Mouse (Mus musculus) testis, postnatal 10 days (tissue): ENCODE results near the gene Ctnna3.
"Not testable (repeated sequence)": the region's sequence is repeated elsewhere in the genome, so short reads cannot be mapped to it uniquely, and the experiment has no call there.

ENCODE experiments used
- DNase-seq: peaks from one replicate; pipeline ENCODE4 v3.0.0; 2021; ENCODE audit warnings: low spot score

Ctnna3 gene

GRCm38 (mm10) chr10:64636760-64637159, 1206.9 kb downstream of the Ctnna3 start:
- DNase-seq, result no peak

- no peak for DNase-seq
Measured at GRCm38 (mm10) chr10:64639061-64639460, 1209.2 kb downstream of the Ctnna3 start.

- no peak for DNase-seq
Measured at GRCm38 (mm10) chr10:64641093-64641492, 1211.2 kb downstream of the Ctnna3 start.

GRCm38 (mm10) chr10:64641576-64641975, 1211.7 kb downstream of the Ctnna3 start:
- DNase-seq, result no peak

- DNase-seq, result no peak
Measured at GRCm38 (mm10) chr10:64643976-64644375, 1214.1 kb downstream of the Ctnna3 start.

- no peak for DNase-seq
Measured at GRCm38 (mm10) chr10:64661190-64661589, 1231.3 kb downstream of the Ctnna3 start.

DNA sequence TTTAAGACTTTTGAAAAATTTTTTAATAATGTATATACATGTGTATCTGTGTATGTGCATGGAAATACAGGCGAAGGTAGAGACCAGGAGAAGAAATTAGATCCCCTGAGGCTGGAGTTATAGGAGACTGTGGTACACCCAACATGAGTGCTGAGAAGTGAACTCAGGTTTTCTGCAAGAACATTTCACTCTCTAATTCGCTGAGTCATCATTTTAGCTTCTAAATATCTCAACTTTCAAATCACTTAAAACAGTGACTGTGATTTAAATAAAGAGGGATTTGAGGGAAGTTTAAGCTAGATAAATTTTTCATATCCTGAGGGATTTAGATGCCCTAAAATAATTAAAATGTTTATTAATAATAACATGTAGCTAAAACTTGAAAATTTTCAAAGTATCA, 1241.6 kb downstream of the Ctnna3 start:
- DNase-seq, result no peak

DNA sequence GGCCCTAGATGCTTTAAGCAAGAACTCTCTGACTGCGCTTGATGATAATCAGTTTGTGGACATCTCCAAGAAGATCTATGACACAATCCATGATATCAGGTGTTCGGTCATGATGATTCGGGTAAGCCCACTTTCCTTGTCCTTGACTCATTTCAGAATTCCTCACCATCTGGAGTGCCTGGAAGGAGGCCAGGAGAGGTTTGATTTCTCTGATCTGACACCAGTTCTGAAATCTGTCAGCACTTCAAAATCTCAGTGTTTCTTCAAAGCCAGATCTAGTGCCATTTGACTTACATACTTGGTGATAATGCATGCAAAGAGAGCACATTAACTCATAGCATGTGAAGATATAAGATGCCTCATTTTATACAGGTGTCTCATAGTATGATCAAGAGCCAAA, 1245.9 kb downstream of the Ctnna3 start:
- no peak for DNase-seq

DNA sequence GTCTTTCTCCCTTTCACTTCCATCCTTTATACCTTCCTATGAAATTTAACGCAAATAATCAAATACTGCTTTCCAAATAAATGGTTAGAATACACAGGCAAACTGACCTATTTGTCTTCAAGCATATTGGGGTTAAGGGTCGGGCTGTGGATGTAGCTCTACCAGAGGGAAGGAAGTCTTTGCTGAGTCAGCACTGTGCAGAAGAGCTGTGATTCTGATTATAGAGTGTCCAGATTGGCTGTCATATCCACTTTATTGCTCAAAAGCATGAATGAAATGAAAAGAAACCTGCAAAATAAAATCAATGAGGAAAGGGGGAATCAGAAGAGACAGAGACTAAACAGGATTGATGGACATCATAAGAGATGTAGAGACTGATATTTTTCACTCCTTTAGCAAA, 1280.1 kb downstream of the Ctnna3 start:
- no peak for DNase-seq

- DNase-seq, result no peak
Measured at GRCm38 (mm10) chr10:64718036-64718435, 1288.1 kb downstream of the Ctnna3 start.

DNA sequence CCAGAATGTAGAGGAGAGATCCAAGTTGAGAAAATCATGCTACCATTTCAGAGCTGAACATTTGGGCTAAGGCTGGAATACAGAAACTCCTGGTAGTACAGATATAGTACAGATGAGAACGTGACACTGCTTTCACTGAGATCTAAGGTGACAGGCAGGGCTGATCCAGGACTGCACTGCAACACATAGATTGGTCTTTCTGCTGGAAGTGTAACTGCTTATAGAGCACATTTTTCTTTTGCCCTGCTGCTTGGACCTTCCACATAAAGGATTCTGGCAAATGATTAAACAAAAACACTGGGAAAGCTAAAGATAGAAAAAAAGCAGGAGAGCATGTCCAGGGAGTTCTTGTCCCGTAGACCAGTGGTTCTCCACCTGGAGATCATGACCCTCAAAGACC, 1305.8 kb downstream of the Ctnna3 start:
- no peak for DNase-seq

DNA sequence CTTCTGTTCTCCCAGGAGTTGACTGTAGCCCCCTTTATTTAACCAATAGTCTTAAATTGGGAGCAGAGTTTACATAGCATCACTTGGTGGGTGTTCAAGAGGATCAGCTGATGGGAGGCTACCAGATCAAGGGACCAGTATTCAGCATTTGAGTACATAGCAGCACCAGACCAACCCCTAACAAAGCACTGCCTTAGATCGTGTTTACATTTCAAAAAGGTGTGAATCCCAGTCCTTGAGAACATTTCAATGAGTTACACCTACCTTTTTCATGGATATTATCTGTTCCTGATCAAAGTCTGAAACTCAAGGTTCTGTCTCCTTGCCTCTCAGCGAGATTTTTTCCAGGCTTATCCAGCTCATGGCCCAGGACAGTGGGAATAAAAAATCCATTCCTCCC, 1306.7 kb downstream of the Ctnna3 start:
- no peak for DNase-seq

DNA sequence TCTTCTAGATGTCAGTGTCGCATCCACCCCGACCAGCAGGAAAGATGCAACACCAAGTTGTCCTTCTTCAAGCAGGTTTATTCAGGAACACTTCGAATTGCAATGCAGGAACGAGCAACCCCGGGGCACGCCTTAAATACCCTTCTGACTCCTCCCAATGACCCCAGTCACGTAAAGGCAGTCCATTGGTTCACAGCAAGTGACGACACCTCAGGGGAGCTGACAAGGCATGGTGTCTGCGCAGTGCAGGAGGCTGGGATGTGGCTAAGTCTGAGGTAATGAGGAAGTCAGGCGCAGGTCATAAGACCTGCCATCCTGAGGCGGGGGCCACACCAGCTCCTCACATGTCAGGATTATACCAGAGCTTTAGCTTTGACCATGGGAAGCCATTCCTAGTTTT, 1311.8 kb downstream of the Ctnna3 start:
- DNase-seq, result not testable (repeated sequence)

DNA sequence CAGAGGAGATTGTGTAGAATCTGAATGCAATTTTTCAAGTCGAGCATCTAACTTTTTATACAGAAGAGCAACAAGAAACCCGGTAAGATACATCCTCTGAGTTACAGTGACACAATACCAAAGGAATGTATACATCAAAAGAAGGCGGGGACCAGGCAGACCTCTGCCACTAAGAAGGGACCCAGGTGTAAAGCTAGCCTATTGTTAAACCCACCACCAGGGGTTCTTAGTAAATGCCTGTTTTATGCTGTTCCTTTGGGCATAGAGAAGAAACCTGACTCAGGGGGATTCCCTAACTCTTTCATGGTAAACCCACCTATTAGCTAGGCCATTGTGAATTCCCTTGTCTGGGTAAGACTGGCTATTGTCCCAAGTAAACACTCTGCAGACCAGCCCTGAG, 1314.2 kb downstream of the Ctnna3 start:
- not testable (repeated sequence) for DNase-seq

- DNase-seq, result no peak
Measured at GRCm38 (mm10) chr10:64748651-64749050, 1318.8 kb downstream of the Ctnna3 start.

- peak; percentile 39 for DNase-seq
Measured at GRCm38 (mm10) chr10:64750791-64751190, 1320.9 kb downstream of the Ctnna3 start.

- DNase-seq, result no peak
Measured at GRCm38 (mm10) chr10:64836315-64836714, 1406.4 kb downstream of the Ctnna3 start.

DNA sequence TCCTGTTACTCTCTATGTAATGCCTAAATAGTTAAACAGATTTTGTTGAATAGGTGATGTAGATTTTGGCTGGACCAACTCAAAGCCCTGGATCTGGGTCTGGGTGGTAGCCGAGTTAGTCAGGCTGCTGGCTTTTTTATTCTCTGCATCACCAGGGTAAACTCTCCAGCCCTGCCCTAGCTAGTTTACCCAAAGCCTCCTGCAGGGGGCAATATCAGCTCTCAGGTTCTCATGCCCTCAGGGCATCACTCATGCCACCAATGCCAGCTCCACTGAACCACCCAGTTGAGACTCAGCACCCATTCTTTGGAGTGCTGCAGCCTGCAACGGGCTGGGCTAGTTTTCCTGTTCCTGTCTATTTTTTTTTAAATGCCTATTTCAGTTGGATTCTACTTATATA, 1431.5 kb downstream of the Ctnna3 start:
- DNase-seq, result peak; percentile 38

DNA sequence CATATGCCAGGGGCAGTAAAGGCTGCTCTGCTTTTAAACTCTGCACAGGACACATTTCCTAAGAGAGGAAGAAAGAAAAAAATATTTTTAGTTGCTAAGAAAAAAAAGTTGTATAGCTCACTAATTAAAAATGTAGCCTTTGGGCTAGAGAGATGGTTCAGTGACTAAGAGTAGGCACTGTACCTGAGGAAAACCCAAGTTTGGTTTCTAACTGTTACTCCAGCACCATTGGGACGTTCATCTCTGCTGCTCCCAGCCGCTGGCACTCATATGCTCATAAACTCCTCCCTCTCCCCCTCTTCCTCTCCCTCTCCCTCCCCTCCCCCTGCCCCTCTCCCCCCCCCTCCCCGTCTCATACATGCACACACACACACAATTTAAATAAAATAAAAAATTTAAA, 1441.0 kb downstream of the Ctnna3 start:
- DNase-seq, result no peak

GRCm38 (mm10) chr10:64876506-64876905, 1446.6 kb downstream of the Ctnna3 start:
- DNase-seq, result no peak

- DNase-seq, result no peak
Measured at GRCm38 (mm10) chr10:64879860-64880259, 1450.0 kb downstream of the Ctnna3 start.

- DNase-seq, result no peak
Measured at GRCm38 (mm10) chr10:64886946-64887345, 1457.0 kb downstream of the Ctnna3 start.

DNA sequence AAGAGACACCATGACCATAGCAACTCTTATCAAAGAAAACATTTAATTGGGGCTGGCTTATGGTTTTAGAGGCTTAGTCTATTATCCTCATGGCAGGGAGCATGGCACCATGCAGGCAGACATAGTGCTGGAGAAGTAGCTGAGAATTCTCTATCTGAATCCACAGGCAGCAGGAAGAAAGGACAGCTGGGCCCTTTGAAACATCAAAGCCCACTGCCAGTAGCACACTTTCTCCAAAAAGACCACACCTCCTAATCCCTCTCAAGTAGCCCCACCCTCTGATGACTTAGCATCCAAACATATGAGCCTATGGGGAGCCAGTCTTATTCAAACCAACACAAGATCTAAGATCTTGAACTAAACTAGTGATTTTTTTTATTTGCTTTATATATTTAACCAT, 1462.6 kb downstream of the Ctnna3 start:
- no peak for DNase-seq

DNA sequence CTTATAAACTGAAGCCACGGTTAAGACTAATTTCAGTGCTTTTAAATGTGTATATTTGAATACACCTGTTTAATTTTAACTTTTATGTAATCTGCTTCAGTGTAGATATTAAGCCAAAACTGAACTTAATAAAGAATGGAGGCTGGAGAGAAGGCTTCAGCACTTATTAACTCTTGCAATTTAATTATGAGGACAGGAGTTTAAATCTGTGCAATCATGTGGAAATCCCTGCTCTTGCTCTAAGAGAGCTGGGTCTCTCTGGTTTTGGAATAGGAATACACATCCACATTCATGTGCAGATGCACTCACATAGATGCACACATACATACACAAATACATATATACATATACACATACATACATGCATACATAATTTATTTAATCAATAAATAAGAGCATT, 1468.8 kb downstream of the Ctnna3 start:
- DNase-seq, result no peak

DNA sequence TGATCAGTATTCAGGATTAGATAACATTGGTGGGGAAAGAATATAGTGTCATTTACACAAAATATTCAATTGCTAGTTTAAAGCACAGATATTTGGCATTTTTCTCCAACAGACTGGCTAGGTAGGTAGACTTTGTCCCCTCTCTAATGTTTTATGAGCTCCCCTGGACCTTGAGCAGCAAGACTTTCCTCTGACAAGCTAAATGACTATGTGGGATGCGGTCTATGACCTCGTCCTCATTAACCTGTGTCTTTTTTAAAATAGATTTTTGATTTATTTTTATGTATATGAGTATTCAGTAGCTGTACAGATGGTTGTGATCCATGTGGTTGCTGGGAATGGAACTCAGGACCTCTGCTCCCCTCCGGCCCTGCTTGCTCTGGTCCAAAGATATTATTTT, 1471.8 kb downstream of the Ctnna3 start:
- no peak for DNase-seq
